Mouse (Mus musculus) limb, embryonic 10.5 days (tissue): ENCODE results near the gene Pitpnb. TPM values are rescaled to one million over a fixed set of nuclear protein-coding genes. Genes with fewer than 3 reads are reported as not detected.
A peak's percentile ranks its signal among the peaks of the same experiment; 100 is the strongest.

Source experiments
- DNase-seq: peaks from one replicate; pipeline ENCODE4 v3.0.0-alpha.2; 2017; ENCODE audit warnings: low spot score
- H3K27ac ChIP-seq: fragments of 300-500 bp; sonication (generic); 2 replicates; pipeline ENCODE4 v1.5.1; 2016; ENCODE audit warnings: mild to moderate bottlenecking
- H3K27me3 ChIP-seq: fragments of 300-500 bp; sonication (generic); 2 replicates; pipeline ENCODE4 v1.6.1; 2016; ENCODE audit warnings: low read depth, mild to moderate bottlenecking; ENCODE audit not compliant: poor library complexity, severe bottlenecking
- H3K36me3 ChIP-seq: fragments of 300-500 bp; sonication (generic); 2 replicates; pipeline ENCODE4 v1.6.1; 2016; ENCODE audit warnings: mild to moderate bottlenecking, moderate library complexity
- H3K4me1 ChIP-seq: fragments of 300-500 bp; sonication (generic); 2 replicates; pipeline ENCODE4 v1.6.1; 2016
- H3K4me3 ChIP-seq: fragments of 300-500 bp; sonication (generic); 2 replicates; pipeline ENCODE4 v1.5.1; 2016; ENCODE audit warnings: mild to moderate bottlenecking, moderate library complexity
- H3K9me3 ChIP-seq: fragments of 300-500 bp; sonication (generic); replicated peaks from 2 replicates; pipeline ENCODE4 v1.6.1; 2016; ENCODE audit warnings: mild to moderate bottlenecking
- WGBS: fragments of 180-500 bp; shearing (Covaris S2); methylation state at CpG from one replicate; pipeline ENCODE4 v1.1.7; 2016; 5-methylcytosine and 5-hydroxymethylcytosine counted together
- polyA plus RNA-seq: library from polyadenylated mRNA; unstranded; fragments of >200 nt; fragmentation: Nextera tagmentation; extraction: Ambion mirVana; gene quantifications from 2 replicates; pipeline ENCODE4 v1.2.1, GENCODE M21; 2016

Gene Pitpnb
- polyA plus RNA-seq, 1 experiment from 2014 or later = 137 TPM

DNA sequence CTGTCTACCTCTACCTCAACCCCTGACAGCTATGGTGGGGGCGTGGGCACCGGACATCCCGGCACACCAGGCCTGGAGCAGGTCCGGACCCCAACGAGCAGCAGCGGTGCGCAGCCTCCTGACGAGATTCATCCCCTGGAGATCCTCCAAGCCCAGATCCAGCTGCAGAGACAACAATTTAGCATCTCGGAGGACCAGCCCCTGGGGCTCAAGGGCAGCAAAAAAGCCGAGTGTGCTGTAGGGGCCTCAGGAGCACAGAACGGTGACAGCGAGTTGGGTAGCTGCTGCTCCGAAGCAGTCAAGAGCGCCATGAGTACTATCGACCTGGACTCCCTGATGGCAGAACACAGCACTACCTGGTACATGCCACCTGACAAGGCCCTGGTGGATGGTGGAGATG is 90.9 kb downstream of the Pitpnb start:
- peaks cover 34% of the 10 kb centered on the region for H3K36me3 ChIP-seq
- H3K4me1 ChIP-seq = peaks cover 64% of the 10 kb centered on the region
- no peak overlapping the region for H3K27ac ChIP-seq
- peak overlapping the region; percentile 78 for H3K4me3 ChIP-seq
- DNase-seq = no peak
- H3K27me3 ChIP-seq = peaks cover 83% of the 10 kb centered on the region
- WGBS = 67% methylated on average over 15 of the region's 15 CpGs
- H3K9me3 ChIP-seq = no peaks in the 10 kb centered on the region

DNA sequence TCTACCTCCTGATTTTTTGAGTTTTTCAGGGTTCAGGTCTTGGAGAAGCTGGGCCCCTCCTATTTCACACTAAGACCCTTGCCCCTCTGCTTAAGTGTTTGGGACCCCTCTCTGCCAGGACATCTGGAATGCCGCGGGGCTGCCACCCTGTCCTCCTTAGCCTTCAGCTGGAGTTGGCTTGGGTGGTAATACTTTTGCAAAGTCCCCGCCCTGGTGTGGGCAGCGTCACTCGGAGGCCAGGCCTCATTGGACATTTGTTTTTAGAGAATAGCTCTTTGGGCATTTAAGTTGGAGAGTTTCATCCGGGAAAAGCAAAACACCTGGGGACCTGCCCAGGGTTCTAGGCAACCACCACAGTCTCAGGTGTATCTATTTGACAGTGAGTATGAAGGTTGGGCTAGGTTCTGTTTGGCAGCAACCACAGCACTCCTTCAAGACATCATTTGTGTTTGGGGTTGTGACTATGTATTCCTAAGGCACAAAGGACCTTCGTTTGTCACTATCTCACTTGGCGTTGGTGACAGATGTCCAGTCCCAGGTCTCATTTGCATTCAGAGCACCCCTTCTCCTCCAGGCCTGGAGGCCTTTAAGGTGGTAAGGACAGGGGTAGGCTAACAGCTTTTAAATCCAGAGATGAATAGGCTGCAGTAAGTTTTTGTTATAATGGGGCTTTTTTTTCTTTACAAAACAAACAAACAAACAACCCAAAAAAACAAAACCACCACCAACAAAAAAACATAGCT is 91.7 kb downstream of the Pitpnb start:
- whole genome bisulfite sequencing = 76% methylated on average over 8 of the region's 8 CpGs
- Histone ChIP-seq H3K36me3 (peaks cover 34% of the 10 kb centered on the region), H3K9me3 (no peaks in the 10 kb centered on the region), H3K27ac (no peak overlapping the region), H3K4me3 (peak overlapping the region; percentile 20; the same call in 1 of the 2 replicates), H3K27me3 (peaks cover 91% of the 10 kb centered on the region), H3K4me1 (peaks cover 58% of the 10 kb centered on the region)
- DNase-seq = no peak

DNA sequence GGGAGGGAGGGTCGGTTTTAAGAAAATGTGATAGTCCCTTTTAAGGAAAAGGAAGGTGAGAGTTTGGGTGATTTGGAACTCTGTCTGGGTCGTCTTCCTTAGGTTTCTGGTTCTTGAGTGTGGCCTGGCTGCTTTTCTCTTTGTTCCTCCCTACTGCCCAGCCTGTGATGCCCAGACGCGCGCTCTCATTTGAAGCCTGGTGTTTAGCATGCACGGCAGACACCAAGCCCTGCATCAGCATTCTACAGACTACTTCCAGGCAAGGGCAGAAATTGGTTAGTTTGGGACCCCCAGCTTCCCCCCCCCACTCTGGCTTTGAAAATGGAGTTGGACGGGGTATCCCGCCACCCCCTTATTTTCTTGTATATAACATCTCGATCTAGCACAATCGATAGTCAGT is 92.4 kb downstream of the Pitpnb start:
- H3K27me3 ChIP-seq = peaks cover 93% of the 10 kb centered on the region
- peaks cover 50% of the 10 kb centered on the region for H3K4me1 ChIP-seq
- H3K27ac ChIP-seq = no peak overlapping the region

DNA sequence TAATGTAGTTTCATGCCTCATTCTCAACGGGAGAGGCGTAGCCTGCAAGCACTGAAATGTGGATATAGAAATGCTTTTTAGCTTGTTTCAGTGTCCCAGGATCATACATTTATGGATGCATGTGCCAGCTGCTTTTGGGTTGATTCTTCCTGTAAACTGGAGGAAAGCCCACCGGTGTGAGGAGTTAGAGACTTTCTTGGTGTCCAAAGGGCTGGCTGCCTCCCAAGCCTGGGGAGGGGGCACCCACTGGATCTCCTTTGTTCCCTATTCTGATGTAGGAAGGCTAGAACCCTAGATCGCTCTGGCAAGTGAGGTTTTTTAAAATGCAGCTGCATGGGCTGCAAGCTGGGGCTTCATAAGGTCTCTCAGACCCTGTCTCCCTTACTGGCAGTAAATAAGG is 93.1 kb downstream of the Pitpnb start:
- peaks cover 44% of the 10 kb centered on the region for H3K4me1 ChIP-seq
- H3K9me3 ChIP-seq = no peaks in the 10 kb centered on the region
- peaks cover 93% of the 10 kb centered on the region for H3K27me3 ChIP-seq
- 92% methylated on average over 4 of the region's 4 CpGs for WGBS
- no peak for DNase-seq
- H3K27ac ChIP-seq = no peak overlapping the region
- no peak overlapping the region for H3K4me3 ChIP-seq
- peaks cover 38% of the 10 kb centered on the region for H3K36me3 ChIP-seq

More for the DNA sequence above, 92.4 kb downstream of the Pitpnb start:
- WGBS = 78% methylated on average over 10 of the region's 10 CpGs
- H3K4me3 ChIP-seq = peak overlapping the region; percentile 26
- DNase-seq = no peak
- H3K9me3 ChIP-seq = no peaks in the 10 kb centered on the region
- H3K36me3 ChIP-seq = peaks cover 38% of the 10 kb centered on the region

DNA sequence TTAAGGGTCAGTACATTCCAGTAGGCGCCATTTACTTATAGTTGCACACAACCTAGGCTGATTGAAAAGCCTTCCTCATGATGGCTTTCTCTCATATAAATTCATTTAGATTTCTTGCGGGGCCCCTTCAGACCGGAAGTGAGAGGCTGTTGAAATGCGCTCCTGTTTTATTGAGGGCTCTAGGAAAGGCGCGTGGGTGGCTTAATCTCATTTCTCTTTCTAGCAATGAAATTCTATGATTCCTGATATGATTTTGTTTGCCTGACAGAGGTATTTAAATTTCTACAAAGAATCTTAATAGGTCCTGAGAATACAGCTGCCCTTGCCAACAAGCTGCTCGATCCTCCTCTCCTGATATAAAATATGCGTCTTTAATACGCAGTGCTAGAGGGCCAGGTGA is 95.2 kb downstream of the Pitpnb start:
- H3K9me3 ChIP-seq = no peaks in the 10 kb centered on the region
- 96% methylated on average over 9 of the region's 9 CpGs for WGBS
- no peak overlapping the region for H3K27ac ChIP-seq
- no peak overlapping the region for H3K4me3 ChIP-seq
- no peak for DNase-seq
- H3K27me3 ChIP-seq = peaks cover 88% of the 10 kb centered on the region
- peaks cover 22% of the 10 kb centered on the region for H3K4me1 ChIP-seq
- H3K36me3 ChIP-seq = peaks cover 21% of the 10 kb centered on the region

DNA sequence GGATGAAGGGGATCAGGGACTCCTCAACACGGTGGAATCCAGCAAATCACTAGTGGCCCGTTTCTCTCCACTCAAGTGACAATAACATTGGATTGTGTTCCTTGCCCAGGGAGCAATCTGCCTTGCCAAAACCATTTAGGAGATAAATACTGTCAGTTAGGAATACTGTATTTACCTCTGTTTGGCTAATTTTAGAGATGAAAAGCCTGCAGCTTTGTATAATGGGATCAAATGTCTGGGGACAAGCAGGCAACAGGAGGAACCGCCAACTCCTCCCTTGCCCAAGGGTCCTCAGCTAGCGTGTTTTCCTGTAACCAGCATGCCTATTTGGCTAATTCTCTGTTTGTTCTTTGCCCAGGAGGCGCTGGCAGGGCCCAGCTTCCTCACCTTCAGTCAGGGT is 95.7 kb downstream of the Pitpnb start:
- Histone ChIP-seq H3K36me3 (peaks cover 17% of the 10 kb centered on the region), H3K4me1 (peaks cover 18% of the 10 kb centered on the region), H3K9me3 (no peaks in the 10 kb centered on the region), H3K27me3 (peaks cover 86% of the 10 kb centered on the region), H3K27ac (no peak overlapping the region), H3K4me3 (no peak overlapping the region)
- 71% methylated on average over 5 of the region's 5 CpGs for WGBS
- DNase-seq = no peak

DNA sequence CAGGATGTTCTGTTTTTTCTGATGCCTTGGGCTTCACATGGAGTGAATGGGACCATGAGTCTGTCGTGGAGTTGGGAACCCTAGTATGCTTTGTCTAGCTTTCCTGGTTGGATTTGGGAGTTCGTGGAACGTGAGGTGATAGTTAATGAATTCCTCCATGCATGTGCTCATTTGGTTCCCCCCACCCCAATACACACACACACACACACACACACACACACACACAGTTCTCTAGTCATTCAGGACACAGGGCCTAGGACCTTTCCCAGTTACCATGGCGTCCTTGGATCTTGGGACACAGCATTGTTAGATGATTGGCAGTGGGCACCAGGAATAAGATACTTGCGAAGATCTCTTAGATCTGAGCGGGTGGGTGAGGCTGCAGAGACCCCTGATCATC is 98.3 kb downstream of the Pitpnb start:
- no peaks in the 10 kb centered on the region for H3K9me3 ChIP-seq
- no peak overlapping the region for H3K4me3 ChIP-seq
- no peak for DNase-seq
- 0 out of 2 replicates have a peak, but pooled peaks cover 8% of the 10 kb centered on the region for H3K36me3 ChIP-seq
- 87% methylated on average over 6 of the region's 6 CpGs for WGBS
- peaks cover 70% of the 10 kb centered on the region for H3K27me3 ChIP-seq
- no peak overlapping the region for H3K27ac ChIP-seq
- H3K4me1 ChIP-seq = peaks cover 13% of the 10 kb centered on the region

DNA sequence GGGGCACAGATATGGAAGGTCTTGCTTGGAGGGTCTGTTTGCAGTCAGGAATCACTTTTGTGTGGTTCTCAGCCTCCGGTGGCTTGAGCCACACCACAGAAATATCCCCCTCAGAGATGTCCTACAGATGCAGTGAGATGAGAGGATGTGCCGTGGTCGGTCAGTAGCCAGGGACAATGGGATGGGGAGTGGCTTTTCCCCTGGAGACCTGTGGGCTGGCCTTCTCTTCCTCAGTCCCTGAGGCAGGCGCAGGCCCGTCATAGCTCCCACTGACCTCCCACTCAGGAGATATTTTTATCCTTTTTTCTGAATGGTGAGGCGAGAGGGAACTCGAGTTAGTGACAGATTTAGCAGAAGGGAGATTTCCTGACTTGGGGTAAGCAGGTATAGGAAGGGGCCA is 99.2 kb downstream of the Pitpnb start:
- H3K27me3 ChIP-seq = peaks cover 70% of the 10 kb centered on the region
- 76% methylated on average over 7 of the region's 7 CpGs for WGBS
- no peak for DNase-seq
- no peaks in the 10 kb centered on the region for H3K9me3 ChIP-seq
- peaks cover 21% of the 10 kb centered on the region for H3K4me1 ChIP-seq
- no peak overlapping the region for H3K4me3 ChIP-seq
- H3K27ac ChIP-seq = 0 out of 2 replicates have a peak overlapping the region, but pooled peaks have one; percentile 2
- H3K36me3 ChIP-seq = 0 out of 2 replicates have a peak, but pooled peaks cover 8% of the 10 kb centered on the region

DNA sequence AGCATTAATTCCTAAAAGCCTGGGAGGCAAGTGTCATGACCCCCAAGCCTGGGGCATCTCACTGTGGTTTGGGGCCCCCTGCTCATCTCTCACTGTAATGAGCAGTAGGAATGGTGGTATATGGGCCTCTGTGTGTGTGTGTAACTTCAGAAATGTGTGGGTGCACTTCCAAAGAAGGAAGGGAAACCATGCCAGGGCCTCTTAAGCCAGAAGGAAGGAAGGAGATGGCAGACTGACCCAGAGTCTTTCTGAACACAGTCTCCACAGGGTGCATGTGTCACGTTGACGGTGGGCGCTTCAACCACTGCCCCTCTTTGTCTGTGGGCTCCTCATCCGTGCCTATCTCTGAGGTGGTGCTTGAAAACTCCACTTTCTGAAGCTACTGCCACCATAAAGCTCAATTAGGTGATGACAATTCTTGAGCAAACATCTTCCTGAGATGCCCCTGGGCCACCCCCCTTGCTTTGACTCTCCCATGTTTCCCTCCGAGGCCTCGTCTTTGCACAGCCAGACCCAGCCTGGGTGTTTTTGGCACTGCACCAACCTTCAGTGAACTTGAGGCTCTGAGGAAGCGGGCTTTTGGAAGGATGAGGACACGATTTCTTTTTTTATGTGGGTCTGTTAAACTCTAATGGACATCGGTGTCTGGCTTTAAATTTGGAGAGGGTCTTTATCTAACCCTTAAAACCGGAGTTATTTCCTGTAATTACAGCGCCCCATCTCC is 100.6 kb downstream of the Pitpnb start:
- DNase-seq = no peak
- Histone ChIP-seq H3K4me1 (peaks cover 19% of the 10 kb centered on the region), H3K27ac (no peak overlapping the region), H3K9me3 (no peaks in the 10 kb centered on the region), H3K36me3 (0 out of 2 replicates have a peak, but pooled peaks cover 5% of the 10 kb centered on the region), H3K4me3 (no peak overlapping the region), H3K27me3 (peaks cover 70% of the 10 kb centered on the region)
- 83% methylated on average over 11 of the region's 11 CpGs for WGBS

DNA sequence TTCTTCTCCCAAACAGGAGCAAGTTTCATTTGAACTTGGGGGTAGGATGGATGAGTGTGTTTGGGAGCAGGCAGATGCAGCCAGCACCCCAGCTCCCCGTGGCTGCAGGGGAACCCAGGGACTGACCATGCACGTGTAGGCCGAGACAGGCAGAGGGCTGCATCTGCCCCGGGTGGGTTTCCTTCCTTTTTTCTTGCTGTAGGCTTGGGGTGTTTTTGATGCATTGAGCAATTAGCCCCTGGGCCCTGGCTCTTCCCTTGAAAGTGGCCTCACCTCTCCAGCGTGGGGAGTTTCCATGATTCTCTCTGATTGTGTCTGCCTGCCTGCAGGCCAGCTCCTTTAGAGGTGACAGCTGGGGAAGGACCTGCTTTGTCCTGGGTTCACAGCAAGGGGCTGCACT is 102.3 kb downstream of the Pitpnb start:
- no peak for DNase-seq
- 46% methylated on average over 5 of the region's 5 CpGs for WGBS
- no peak overlapping the region for H3K27ac ChIP-seq
- peaks cover 61% of the 10 kb centered on the region for H3K27me3 ChIP-seq
- H3K4me3 ChIP-seq = no peak overlapping the region
- peaks cover 27% of the 10 kb centered on the region for H3K4me1 ChIP-seq
- no peaks in the 10 kb centered on the region for H3K9me3 ChIP-seq
- H3K36me3 ChIP-seq = 0 out of 2 replicates have a peak, but pooled peaks cover under 1% of the 10 kb centered on the region

DNA sequence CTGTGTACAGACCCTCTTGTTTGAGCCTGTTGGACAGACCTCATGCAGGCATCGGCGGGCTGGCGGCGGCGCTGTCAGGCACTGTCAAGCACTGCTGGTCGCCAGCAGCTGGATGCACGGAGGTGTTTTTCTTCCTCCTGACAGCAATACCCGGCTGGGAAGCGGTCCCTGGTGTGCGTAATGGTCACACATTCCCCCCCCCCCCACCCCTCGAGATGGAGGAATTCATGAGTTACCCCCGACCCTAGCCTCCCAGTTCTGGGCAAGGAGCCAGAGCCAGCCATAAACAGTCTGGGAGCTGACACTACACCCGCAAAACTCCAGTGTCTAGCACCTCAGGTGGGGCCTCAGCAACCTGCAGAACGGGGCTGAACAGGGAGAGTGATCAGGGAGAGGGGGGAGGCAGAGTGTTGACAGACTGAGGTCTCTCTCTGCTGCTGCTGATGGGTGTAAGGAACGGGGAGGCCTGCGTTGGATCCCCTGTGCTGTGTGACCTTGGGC is 103.8 kb downstream of the Pitpnb start:
- no peak overlapping the region for H3K4me3 ChIP-seq
- DNase-seq = no peak

DNA sequence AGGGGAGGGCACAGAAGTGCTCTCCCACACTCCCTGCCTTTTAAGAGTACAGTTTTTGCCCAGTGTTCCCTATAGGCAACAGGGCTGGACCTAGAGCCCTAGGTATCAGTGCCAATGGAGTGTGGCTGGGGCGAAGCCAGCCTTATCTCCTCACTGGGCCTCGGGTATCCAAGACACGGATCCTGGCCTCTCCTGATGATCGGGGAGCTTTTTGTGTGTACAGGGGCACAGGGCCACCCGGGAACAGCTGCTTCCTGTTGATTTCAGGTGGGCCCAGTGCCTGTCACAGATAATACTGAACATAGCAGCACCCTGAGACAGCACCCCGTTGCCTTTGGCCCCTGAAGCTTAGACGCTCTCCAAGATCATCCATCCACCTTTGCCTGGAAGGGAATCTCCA is 105.7 kb downstream of the Pitpnb start:
- peaks cover 34% of the 10 kb centered on the region for H3K27me3 ChIP-seq
- WGBS = 87% methylated on average over 7 of the region's 7 CpGs
- H3K4me1 ChIP-seq = peaks cover 37% of the 10 kb centered on the region
- H3K4me3 ChIP-seq = no peak overlapping the region
- H3K36me3 ChIP-seq = no peaks in the 10 kb centered on the region
- no peak overlapping the region for H3K27ac ChIP-seq
- H3K9me3 ChIP-seq = no peaks in the 10 kb centered on the region
- no peak for DNase-seq

More for the DNA sequence above, 103.8 kb downstream of the Pitpnb start:
- H3K9me3 ChIP-seq = no peaks in the 10 kb centered on the region
- no peak overlapping the region for H3K27ac ChIP-seq
- no peaks in the 10 kb centered on the region for H3K36me3 ChIP-seq
- peaks cover 36% of the 10 kb centered on the region for H3K4me1 ChIP-seq
- H3K27me3 ChIP-seq = peaks cover 47% of the 10 kb centered on the region
- WGBS = 42% methylated on average over 16 of the region's 16 CpGs

DNA sequence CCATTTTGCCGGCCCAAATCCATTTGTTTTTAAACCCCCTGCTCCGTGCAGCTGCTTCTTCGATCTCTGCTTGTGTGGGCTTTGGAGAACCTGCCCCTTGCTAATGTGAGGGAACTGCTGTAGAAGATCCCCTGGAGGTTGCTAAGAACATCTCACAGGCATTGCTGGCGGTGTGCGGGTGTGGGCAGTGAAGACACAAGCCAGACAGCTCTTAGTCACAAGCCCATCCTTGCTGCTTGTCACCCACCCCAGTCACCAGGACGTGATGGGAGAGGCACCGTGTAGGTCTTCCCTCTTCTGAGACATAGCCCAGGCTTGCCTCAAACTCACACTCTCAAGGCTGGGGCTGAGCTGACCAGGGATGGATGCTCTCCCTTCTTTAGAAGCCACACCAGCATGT is 106.6 kb downstream of the Pitpnb start:
- H3K9me3 ChIP-seq = no peaks in the 10 kb centered on the region
- H3K27me3 ChIP-seq = peaks cover 34% of the 10 kb centered on the region
- WGBS = 57% methylated on average over 7 of the region's 7 CpGs
- H3K4me1 ChIP-seq = peaks cover 37% of the 10 kb centered on the region
- 0 out of 2 replicates have a peak, but pooled peaks cover 3% of the 10 kb centered on the region for H3K36me3 ChIP-seq
- no peak overlapping the region for H3K27ac ChIP-seq
- no peak for DNase-seq
- H3K4me3 ChIP-seq = no peak overlapping the region
